Mouse (Mus musculus): ENCODE data around the gene Brms1. TPM values are rescaled to one million over a fixed set of nuclear protein-coding genes. Genes with fewer than 3 reads are reported as not detected.

Gene Brms1
- polyA plus RNA-seq, 1 experiment, result 58.2 TPM

DNA sequence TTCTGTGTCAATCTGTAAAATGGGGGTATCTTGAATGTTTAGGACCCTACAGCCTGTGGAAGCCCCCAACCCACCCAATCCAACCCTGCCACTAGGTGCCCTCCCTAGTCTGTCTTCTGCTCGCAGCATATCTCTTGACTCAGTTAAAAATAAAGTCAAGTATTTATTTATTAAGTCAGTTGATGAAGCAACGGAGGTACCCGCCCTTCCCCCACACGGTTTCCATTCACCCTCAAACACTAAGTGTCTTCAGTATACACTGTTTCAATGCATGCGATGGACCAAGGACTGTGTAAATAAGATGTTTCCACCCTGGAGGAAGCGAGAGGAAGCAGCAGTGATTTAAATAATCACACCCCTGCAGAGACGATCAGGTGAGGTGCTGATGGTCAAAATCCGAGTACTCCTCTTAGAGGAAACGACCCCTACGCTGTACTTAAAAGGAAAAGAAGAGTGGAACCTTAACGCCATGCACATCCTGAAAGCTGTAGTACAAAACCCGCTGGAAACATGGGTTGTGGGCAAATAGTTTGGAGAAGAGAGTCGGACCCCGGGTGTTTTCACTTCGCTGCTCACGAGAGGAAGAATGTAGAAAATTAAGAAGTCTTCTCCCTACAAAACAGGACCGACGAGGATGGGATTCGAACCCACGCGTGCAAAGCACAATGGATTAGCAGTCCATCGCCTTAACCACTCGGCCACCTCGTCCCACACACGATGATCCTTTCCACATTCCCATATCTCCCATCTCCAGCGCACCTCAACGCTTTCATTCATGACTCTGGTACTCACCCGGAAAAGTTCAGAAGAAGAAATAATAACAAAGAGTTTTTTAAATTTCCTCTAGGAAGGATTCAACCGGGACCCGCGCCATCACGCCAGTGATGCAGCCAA is 3.2 kb upstream of the Brms1 start:
- TF ChIP-seq POLR2A (IDR thresholded peaks at IDR 0.05; ENCODE audit: borderline replicate concordance, low read depth, low read length) (no peak), CTCF (IDR thresholded peaks at IDR 0.05; ENCODE audit: low read depth, low read length) (no peak)
- Histone ChIP-seq H3K4me3 (ENCODE audit: insufficient read depth, low read length) (peak overlapping the region; percentile 91), H3K27ac (ENCODE audit: insufficient read depth, low read depth, low read length) (peak overlapping the region; percentile 12; the same call in 1 of the 2 replicates), H3K4me1 (ENCODE audit: control insufficient read depth, insufficient read depth, low read length) (peaks cover 16% of the 10 kb centered on the region)

- TF ChIP-seq CTCF (IDR thresholded peaks at IDR 0.05; ENCODE audit: low read depth, low read length) (no peak), POLR2A (IDR thresholded peaks at IDR 0.05; ENCODE audit: borderline replicate concordance, low read depth, low read length) (no peak)
- Histone ChIP-seq H3K27ac (ENCODE audit: insufficient read depth, low read depth, low read length) (peak within 1 kb of the TSS; percentile 12; the same call in 1 of the 2 replicates), H3K4me1 (ENCODE audit: control insufficient read depth, insufficient read depth, low read length) (peaks cover 16% of the 10 kb centered on the region), H3K4me3 (ENCODE audit: insufficient read depth, low read length) (peak within 1 kb of the TSS; percentile 91)
Measured at GRCm38 (mm10) chr19:5038709-5039156, 2.4 kb upstream of the Brms1 start, which contains the start of the genes B4gat1 and AC124502.3. Gene B4gat1 (plus strand): TSS chr19:5038826. Gene AC124502.3 (plus strand): TSS chr19:5038891.

- peak overlapping the region; percentile 91 for H3K4me3 ChIP-seq (ENCODE audit: insufficient read depth, low read length)
- H3K4me1 ChIP-seq (ENCODE audit: control insufficient read depth, insufficient read depth, low read length), result peaks cover 16% of the 10 kb centered on the region
- H3K27ac ChIP-seq (ENCODE audit: insufficient read depth, low read depth, low read length), result no peak overlapping the region
- TF ChIP-seq CTCF (IDR thresholded peaks at IDR 0.05; ENCODE audit: low read depth, low read length), result no peak
- TF ChIP-seq POLR2A (IDR thresholded peaks at IDR 0.05; ENCODE audit: borderline replicate concordance, low read depth, low read length), result no peak
Measured at GRCm38 (mm10) chr19:5039301-5040114, 1.6 kb upstream of the Brms1 start.

GRCm38 (mm10) chr19:5041588-5041987 is 434 bp downstream of the Brms1 start:
- H3K4me3 ChIP-seq (ENCODE audit: insufficient read depth, low read length), result peak overlapping the region; percentile 90
- TF ChIP-seq CTCF (IDR thresholded peaks at IDR 0.05; ENCODE audit: low read depth, low read length) (no peak), POLR2A (IDR thresholded peaks at IDR 0.05; ENCODE audit: borderline replicate concordance, low read depth, low read length) (no peak)
- peaks cover 16% of the 10 kb centered on the region for H3K4me1 ChIP-seq (ENCODE audit: control insufficient read depth, insufficient read depth, low read length)
- H3K27ac ChIP-seq (ENCODE audit: insufficient read depth, low read depth, low read length), result peak overlapping the region; percentile 56

DNA sequence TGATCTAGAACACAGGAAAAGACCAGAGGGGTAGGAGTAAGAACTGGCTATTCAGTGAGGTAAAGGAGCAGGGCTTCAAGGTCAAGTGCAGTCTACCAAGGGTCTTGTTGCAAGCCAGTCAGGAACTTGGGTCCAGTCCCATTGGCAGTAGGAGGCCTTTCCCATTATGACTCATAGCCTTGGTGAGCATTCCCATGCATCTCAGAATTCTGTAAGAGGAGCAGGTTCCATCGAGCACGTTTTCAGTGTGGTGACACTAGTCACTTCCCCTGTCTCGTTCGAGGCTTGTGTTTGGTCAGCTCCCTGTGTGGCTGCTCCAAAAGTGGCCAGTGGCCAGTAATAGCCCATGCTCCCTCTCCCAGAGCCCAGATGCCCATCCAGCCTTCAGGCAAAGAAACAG is 4.4 kb downstream of the Brms1 start:
- TF ChIP-seq CTCF (IDR thresholded peaks at IDR 0.05; ENCODE audit: low read depth, low read length), result no peak
- TF ChIP-seq POLR2A (IDR thresholded peaks at IDR 0.05; ENCODE audit: borderline replicate concordance, low read depth, low read length), result no peak
- Histone ChIP-seq H3K4me3 (ENCODE audit: insufficient read depth, low read length) (no peak overlapping the region), H3K27ac (ENCODE audit: insufficient read depth, low read depth, low read length) (no peak overlapping the region), H3K4me1 (ENCODE audit: control insufficient read depth, insufficient read depth, low read length) (peaks cover 23% of the 10 kb centered on the region)

- TF ChIP-seq CTCF (IDR thresholded peaks at IDR 0.05; ENCODE audit: low read depth, low read length), result no peak
- TF ChIP-seq POLR2A (IDR thresholded peaks at IDR 0.05; ENCODE audit: borderline replicate concordance, low read depth, low read length), result no peak
- no peak overlapping the region for H3K27ac ChIP-seq (ENCODE audit: insufficient read depth, low read depth, low read length)
- no peak overlapping the region for H3K4me3 ChIP-seq (ENCODE audit: insufficient read depth, low read length)
- peaks cover 21% of the 10 kb centered on the region for H3K4me1 ChIP-seq (ENCODE audit: control insufficient read depth, insufficient read depth, low read length)
Measured at GRCm38 (mm10) chr19:5048138-5049056, 7.2 kb downstream of the Brms1 start.

DNA sequence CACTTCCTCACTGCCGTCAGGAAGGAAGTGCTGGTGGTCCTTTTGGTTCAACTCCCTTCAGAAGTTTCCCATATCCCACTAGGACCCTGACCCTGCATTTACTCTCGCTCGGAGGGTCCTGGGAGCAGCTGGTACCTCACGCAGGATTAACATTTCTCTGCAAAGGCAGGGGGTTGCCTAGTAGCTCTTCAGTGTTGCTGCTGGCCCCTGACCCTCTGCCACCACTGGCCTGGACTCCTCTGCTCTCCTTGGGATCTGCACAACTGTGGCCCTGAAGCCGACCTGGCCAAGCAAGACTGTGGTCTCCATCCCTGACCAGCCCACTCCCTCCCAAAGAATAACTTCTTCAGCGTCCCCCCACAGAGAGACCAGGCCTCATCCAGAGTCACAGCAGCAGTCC is 8.2 kb downstream of the Brms1 start:
- Histone ChIP-seq H3K4me1 (ENCODE audit: control insufficient read depth, insufficient read depth, low read length) (peaks cover 21% of the 10 kb centered on the region), H3K27ac (ENCODE audit: insufficient read depth, low read depth, low read length) (peak overlapping the region; percentile 62), H3K4me3 (ENCODE audit: insufficient read depth, low read length) (no peak overlapping the region)
- TF ChIP-seq POLR2A (IDR thresholded peaks at IDR 0.05; ENCODE audit: borderline replicate concordance, low read depth, low read length) (no peak), CTCF (IDR thresholded peaks at IDR 0.05; ENCODE audit: low read depth, low read length) (no peak)

DNA sequence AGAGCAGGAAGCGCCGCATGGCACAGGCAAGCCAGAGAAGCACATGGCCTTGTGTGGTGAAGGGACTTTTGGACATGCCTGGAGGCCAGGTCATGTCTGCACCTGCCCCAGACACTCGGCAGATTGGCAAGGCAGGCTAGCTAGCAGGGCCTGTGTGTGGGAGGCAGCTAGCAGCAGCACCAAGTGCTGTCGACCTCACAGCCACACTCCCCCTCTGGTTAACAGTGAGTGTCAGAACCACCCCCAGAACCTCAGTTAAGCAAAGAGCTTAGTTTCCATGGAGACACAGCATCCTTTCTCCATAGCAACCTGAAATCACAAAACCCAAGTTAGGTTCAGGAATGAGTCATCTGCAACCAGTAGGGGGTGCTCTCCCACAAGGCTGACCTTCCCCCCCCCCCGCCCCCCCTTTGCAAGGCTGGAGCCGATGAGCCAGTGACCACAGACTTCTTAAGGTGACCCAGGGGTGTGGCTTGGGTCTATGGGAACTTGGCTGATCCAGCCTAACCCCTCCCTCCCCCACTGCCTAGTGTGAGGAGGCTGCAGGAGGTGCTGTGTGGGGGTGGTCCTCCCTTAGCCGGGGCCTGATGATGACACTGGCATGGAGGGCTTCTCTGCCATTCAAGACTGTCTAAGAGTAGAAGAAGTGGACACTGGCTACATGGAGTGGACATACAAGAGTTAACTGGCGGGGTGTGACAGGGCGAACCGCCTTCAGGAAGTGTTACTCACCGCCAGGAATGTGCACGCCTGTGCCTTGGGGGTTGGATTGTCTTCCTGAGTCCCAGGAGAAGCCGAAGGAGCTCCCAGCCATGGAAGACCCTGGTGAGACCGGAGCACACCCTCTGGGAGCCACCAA is 9.1 kb downstream of the Brms1 start, which contains the start of gene Rin1:
Gene Rin1, plus strand, starts transcription at position 435 of the 859 bp plus-strand sequence.
- Histone ChIP-seq H3K4me1 (ENCODE audit: control insufficient read depth, insufficient read depth, low read length) (peaks cover 21% of the 10 kb centered on the region), H3K4me3 (ENCODE audit: insufficient read depth, low read length) (peak within 1 kb of the TSS; percentile 44), H3K27ac (ENCODE audit: insufficient read depth, low read depth, low read length) (peak within 1 kb of the TSS; percentile 62)
- no peak for TF ChIP-seq POLR2A (IDR thresholded peaks at IDR 0.05; ENCODE audit: borderline replicate concordance, low read depth, low read length)
- peak; percentile 22; the same call in 1 of the 2 replicates for TF ChIP-seq CTCF (IDR thresholded peaks at IDR 0.05; ENCODE audit: low read depth, low read length)

Data from bone marrow macrophage, adult 2 months (primary cell).